Mouse (Mus musculus) layer of hippocampus, adult 2 months (tissue): Measurements from ENCODE around the gene Clock. TPM values are rescaled to one million over a fixed set of nuclear protein-coding genes. Genes with fewer than 3 reads are reported as not detected.

Experiments
- DNase-seq, 2 experiments: peaks; one replicate each; pipeline ENCODE4 v3.0.0; 2022; ENCODE audit warnings: low spot score in 2 of 2
- H3K27ac ChIP-seq: fragments of 200-600 bp; 2 replicates; pipeline ENCODE4 v1.8.1; 2022
- H3K4me3 ChIP-seq: fragments of 200-600 bp; 2 replicates; pipeline ENCODE4 v1.8.1; 2022; ENCODE audit warnings: mild to moderate bottlenecking
- CTCF ChIP-seq: fragments of 200-600 bp; conservative IDR thresholded peaks from 2 replicates; pipeline ENCODE4 v1.8.1; 2022; ENCODE audit warnings: antibody characterized with exemption, mild to moderate bottlenecking, moderate library complexity
- total RNA-seq, 2 experiments: library from RNA; stranded (reverse); gene quantifications; 2 replicates each; pipeline ENCODE4 v1.2.3; 2021

Gene Clock
- total RNA-seq, 2 experiments from 2014 or later, result 49.5 to 51.9 TPM

DNA sequence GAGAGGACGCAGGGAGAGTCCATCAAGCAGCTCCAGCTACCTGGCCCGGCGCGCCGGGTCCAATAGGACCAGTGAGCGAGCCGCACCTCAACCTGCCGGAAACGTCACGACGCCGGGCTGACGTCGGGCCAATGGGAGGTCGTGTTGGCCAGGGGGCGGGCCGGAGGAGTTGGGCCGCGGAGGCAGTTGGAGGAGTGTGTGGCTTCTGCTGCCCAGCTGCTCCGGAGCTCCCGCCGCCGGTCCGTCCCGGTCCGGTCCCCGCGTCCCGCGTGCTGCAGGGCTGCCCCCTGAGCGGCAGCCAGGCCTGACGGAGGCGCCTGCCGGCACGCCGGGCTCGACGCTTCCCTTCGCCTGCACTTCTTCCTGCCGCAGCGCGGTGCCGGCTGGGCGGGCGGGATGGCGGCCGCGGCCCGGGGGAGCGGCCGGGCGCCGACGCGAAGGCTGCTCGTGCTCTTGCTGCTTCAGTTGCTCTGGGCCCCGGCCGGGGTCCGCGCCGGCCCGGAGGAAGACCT, 120.8 kb downstream of the Clock start, which contains the start of gene Tmem165:
Gene Tmem165, plus strand, starts transcription at position 131 of the 512 bp plus-strand sequence.
- peak; percentile 94 to 96 for DNase-seq
- TF ChIP-seq CTCF, result no peak
- Histone ChIP-seq H3K27ac (peak within 1 kb of the TSS; percentile 87), H3K4me3 (peak within 1 kb of the TSS; percentile 59)

DNA sequence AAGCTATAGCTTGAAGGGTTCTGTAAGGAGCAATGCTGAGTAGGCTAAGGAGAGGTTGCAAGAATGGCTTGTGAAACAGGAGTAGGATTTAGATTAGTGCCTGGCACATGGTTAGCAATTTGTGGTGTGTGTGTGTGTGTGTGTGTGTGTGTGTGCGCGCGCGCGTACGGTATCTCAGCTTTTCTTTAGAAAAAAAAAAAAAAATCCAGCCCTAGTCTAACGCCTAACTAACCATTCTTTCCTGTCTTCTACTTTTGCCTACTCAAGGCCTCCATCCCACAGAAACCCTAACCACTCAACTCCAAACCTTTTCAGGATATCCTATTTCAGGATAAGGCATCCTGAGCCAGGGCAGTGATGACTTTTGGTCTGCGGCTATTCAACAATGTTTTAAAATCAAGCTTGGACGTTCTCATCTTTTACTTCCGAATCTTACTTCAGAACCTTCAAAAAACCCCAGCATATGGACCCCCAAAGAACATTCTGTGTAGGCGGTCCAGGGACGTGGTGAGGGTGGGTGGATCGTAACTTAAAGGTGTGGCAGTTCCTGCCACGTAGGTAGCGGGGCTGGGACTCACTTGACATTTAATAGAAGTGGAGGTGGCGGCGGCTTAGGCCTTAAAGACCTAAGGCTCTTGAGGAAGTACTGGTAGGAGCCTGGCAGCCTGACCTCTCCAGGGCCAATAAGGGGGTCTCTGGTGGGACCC, 121.4 kb downstream of the Clock start:
- Histone ChIP-seq H3K4me3 (peak overlapping the region; percentile 59), H3K27ac (peak overlapping the region; percentile 87)
- DNase-seq, result no peak
- TF ChIP-seq CTCF, result no peak

DNA sequence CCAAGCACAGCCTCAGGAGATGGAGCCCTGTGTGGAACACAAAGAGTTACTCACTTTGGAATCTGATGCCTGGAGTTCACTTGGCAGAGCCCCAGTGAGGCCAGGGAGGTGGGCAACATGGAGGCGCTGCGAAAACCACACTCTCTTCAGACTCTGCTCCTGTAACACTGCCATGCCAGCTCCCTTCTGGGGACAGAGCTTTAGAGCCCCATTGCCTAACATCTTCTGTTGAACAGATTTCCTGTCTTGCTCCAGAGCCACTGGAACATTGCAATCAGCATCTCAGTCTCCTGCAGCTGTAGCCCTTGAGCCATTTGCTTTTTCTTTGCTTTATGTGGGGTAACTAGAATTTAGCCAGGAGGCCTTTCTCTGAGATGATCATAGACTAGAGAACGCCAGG, 122.3 kb downstream of the Clock start:
- Histone ChIP-seq H3K4me3 (no peak overlapping the region), H3K27ac (no peak overlapping the region)
- no peak for TF ChIP-seq CTCF
- no peak for DNase-seq

DNA sequence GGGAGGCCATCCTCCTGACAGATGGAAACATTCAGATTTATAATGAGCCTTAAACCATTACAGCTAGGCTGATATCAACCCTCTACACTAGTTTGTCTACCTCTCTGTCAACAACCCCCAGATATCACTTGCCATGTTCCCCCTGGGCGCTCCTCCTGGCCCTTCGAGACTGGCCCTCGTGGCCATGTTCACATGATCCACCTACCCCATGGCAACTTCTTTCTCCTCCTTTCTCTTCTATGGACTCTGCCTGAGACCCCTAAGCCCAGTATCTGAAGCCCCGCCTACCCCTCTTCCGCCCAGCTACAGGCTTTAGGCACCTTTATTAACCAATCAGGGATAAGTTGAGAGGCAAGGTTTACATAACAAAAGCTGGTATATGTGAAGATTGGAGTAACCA, 124.8 kb downstream of the Clock start:
- TF ChIP-seq CTCF, result no peak
- Histone ChIP-seq H3K27ac (no peak overlapping the region), H3K4me3 (no peak overlapping the region)
- DNase-seq, result no peak

DNA sequence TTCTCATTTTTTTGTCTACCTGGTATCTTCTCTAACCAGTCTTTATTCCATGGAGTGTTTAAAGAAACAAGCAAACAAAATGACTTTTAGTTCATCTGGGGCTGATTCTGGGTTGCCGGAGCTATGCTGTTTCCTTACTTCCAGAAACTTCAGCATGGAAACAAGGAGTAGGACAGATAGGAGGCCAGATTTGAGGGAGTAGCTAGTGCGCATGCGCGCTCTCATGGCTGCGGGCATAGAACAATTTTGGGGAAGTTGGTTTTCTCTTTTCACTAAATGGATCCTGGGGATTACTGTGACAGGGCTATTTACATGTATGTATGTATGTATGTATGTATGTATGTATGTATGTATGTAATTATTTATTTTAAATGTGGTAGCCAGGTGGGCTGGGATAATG, 125.4 kb downstream of the Clock start:
- no peak overlapping the region for H3K27ac ChIP-seq
- DNase-seq, result no peak
- no peak for TF ChIP-seq CTCF
- H3K4me3 ChIP-seq, result no peak overlapping the region

DNA sequence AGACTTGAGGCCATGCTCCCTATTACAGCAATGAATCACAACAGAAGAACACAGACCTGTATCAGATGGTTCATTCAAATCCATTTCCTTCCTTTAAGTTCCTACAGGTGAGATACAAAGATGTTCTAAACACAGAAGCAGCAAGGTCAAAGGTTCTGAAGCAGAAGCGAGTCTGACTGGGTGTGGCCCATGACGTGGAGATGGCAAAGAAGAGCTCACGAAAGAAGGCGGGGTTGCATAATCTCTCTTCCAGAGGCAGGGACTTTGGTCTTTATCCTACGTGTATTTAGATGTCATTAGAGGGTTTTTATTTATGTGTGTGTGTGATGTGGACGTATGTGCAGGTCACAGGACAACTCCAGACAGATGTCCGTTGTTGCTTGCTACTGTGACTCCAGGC, 126.9 kb downstream of the Clock start:
- Histone ChIP-seq H3K27ac (no peak overlapping the region), H3K4me3 (no peak overlapping the region)
- TF ChIP-seq CTCF, result no peak
- no peak for DNase-seq

DNA sequence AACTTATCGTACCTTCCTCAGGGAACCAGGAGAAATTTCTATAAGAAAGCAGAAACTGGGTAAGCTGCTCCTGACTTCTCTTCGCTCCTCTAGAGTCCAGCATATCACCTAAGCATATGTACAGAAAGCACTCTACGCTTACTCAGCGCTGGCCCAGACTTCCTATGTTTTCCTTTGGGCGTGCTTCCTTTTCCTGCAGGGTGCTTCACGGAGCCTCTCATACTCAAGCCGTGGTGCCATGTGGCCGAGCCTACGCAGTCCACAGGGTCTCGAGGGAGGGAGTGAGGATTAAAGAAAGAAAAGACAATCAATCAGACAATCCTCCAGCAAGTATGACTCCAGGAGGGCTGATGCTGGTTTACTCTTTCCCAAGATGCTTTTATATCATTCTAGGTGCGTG, 127.8 kb downstream of the Clock start:
- no peak for TF ChIP-seq CTCF
- no peak for DNase-seq
- H3K4me3 ChIP-seq, result no peak overlapping the region
- H3K27ac ChIP-seq, result no peak overlapping the region

DNA sequence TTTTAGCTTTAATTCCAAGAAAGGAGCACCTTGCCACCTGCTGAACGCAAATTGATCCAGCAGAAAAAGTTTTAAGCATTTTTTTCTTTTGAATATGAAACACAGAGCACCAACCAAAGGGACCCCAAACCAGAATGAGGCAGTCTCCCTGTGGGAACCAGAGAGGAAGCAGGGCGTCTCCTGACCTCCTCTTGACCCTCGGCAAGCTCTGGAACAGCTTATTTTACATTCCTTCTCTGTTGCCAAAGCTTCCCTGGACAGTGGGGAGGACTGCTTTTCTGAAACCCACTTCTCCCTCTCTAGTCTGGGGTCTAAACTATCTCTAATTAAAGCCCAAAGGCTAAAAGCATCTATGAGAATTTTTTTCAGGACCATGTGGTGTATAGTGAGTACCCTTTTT, 128.2 kb downstream of the Clock start:
- no peak for TF ChIP-seq CTCF
- DNase-seq, result no peak
- H3K4me3 ChIP-seq, result no peak overlapping the region
- H3K27ac ChIP-seq, result no peak overlapping the region

DNA sequence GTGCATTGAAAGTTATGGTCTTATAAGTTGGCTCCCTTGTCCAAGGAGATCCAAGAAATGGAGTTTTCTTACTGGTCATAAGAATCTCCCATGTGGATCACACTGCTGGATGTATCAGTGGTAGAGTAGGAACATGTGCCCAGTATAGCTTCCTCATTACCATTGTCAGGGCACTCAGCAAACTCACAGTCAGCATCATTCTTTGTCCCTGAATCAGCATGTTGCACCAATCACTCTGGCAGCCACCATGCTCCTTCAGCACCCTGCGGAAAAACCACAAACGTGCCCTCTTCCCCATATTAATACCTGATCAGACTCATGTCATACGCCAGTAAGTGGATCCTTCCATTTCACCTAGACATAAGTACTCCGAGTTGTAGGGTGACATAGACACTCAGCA, 129.5 kb downstream of the Clock start:
- Histone ChIP-seq H3K27ac (no peak overlapping the region), H3K4me3 (no peak overlapping the region)
- no peak for TF ChIP-seq CTCF
- no peak for DNase-seq

DNA sequence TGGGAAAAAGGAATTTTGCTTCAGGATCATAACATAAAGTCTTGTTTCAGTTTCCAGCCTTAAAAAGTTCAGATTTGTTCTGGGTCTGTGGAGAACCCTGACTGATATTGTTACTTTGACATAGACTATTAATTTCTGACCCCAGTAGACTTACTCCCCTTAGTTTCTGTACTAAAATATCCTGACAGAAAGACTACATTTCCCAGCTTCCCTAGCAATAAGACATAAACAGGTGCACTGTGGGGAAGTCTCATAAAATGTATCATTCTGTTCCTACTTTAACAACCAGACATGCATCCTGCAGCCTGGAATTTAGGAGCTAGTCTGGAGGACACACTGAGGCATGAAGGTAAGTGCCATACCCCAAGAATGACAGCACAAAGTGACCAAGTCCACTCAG, 133.6 kb downstream of the Clock start:
- DNase-seq, result no peak
- TF ChIP-seq CTCF, result no peak
- no peak overlapping the region for H3K27ac ChIP-seq
- no peak overlapping the region for H3K4me3 ChIP-seq

DNA sequence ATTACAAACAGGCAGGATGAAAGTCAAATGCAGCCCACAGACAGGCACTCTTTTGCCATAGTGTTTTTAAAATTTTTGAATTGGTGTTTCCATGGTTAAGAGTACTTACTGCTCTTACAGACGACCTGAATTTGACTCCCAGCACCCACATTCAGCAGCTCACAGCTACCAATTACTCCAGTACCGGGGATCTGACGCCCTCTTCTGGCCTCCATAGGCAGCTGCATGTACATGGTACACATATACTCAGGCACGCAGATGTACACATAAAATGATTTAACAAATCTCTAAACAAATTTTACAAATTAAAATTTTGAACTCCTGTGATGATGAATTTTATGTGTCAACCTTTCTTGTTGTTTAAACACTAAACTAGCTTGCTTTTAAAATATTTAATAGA, 134.1 kb downstream of the Clock start:
- Histone ChIP-seq H3K4me3 (no peak overlapping the region), H3K27ac (no peak overlapping the region)
- peak; percentile 32; the same call in 1 of the 2 replicates for TF ChIP-seq CTCF
- no peak for DNase-seq

DNA sequence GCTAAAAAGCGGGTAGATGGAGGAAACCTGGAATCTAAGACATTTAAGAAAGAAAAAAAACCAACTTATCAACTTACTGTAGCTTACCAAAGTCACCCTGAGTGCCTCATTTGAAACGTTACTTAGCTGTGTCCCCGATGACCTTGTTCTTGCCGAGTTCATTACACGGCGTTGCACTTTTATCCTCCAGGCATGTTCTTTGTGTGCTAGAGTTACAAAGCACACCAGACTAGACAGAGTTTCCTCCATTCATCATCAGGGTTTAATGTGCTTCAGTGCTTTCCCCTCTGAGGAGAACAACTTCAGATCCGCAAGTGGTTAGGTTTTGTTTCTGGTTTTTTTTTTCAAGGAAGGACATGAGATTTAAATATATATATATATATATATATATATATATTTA, 139.8 kb downstream of the Clock start:
- TF ChIP-seq CTCF, result no peak
- Histone ChIP-seq H3K27ac (no peak overlapping the region), H3K4me3 (no peak overlapping the region)
- DNase-seq, result no peak

DNA sequence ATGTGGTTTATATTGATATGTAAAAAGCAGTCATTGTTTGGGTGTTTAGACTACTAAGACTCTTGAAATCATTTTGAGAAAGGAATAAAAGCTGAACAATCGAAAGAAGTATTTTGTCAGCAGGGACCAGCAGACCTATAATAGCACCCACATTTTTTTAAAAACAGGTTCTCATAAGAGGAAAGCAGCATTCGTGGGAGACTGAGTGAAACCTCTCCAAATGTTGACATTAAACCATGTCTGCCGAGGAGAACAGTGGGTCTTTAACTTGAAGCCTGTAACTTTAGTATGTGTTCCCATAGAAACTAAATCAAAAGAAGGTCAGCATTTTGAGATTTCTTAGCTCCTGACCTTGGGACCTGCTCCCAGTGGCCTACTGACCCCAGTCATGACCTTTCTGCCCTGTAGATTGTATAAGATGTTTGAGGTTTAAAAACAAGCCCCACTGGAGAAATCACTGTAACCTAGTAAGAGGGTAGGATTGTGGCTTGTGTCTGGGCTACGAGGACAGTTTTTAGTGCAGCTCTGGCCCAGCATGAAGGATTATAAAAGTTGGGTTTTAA, 140.7 kb downstream of the Clock start:
- Histone ChIP-seq H3K27ac (no peak overlapping the region), H3K4me3 (no peak overlapping the region)
- DNase-seq, result no peak
- no peak for TF ChIP-seq CTCF

DNA sequence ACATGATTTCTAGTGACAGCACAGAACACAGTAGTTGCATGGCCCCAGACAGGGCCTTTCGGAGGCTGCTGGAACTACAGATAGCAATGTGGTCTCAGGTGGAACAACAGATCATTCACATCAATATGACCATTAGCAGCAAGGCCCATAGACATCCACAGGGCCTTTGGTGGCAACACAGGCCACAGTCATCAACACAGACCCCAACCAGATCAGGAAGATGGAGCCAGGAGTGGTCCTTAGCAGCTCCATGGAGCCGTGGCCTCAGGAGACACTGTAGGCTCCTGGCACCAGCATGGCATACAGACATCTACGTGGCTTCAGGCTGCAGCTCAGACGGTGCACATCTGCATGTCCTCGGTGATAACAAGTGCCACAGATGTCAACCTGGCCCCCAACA, 141.7 kb downstream of the Clock start:
- TF ChIP-seq CTCF, result no peak
- Histone ChIP-seq H3K27ac (no peak overlapping the region), H3K4me3 (no peak overlapping the region)
- DNase-seq, result no peak
